Mouse (Mus musculus) adrenal gland, postnatal 36 days (tissue): ENCODE data around the gene Srsf10. TPM values are rescaled to one million over a fixed set of nuclear protein-coding genes. Genes with fewer than 3 reads are reported as not detected.
A peak's percentile ranks its signal among the peaks of the same experiment; 100 is the strongest.

Source experiments
- DNase-seq, 2 experiments: peaks; one replicate each; pipeline ENCODE4 v3.0.0; 2021; ENCODE audit warnings: mixed read lengths in 1 of 2
- total RNA-seq, 2 experiments: library from RNA; stranded (reverse); gene quantifications; 2 replicates each; pipeline ENCODE4 v1.2.3; 2021

Gene Srsf10
- total RNA-seq, 2 experiments from 2014 or later: 82.3 to 120 TPM

DNA sequence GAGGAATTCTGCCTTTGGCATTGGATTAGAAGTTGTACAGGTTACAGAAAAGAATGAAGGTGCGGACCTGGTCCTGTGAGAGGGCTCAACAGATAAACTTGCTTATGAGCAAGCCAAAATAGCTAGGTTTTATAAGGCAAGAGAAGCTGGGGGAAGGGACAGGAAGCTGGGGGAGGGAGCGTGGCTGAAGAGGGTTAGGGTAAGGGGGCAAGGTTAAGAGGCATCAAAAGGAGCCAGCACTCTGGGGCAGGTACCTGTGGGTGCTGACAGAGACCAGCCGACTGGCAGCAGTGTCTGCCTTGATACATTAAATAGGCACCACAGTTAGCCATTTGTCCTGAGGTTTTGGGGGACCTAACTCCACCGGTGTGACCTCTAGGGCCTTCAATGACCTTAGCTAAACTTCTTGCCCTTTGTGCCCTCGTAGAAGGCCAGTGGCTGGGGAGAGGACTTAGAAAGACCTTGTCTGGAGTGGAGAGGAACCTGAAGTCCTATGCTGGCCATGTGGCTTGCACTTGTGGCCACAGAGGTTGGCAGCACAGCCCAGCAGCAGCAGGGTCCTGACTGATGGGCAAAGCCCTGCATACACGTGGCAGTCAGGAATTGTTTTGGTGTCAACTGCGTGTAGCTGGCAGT lies 28.5 kb downstream of the Srsf10 start:
- no peak for DNase-seq

DNA sequence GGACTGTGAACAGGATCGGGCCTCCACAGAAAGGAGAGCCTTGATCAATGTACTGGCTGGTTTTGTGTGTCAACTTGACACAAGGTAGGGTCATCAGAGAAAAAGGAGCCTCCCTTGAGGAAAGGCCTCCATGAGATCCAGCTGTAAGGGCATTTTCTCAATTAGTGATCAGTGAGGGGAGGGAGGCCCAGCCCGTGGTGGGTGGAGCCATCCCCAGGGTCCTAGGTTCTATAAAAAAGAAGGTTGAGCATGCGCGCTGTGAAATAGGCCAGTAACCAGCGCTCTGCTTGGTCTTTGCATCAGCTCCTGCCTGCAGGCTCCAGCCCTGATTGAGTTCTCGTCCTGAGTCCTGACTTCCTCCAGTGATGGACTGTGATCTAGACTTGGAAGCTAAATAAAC lies 29.0 kb downstream of the Srsf10 start:
- no peak for DNase-seq

DNA sequence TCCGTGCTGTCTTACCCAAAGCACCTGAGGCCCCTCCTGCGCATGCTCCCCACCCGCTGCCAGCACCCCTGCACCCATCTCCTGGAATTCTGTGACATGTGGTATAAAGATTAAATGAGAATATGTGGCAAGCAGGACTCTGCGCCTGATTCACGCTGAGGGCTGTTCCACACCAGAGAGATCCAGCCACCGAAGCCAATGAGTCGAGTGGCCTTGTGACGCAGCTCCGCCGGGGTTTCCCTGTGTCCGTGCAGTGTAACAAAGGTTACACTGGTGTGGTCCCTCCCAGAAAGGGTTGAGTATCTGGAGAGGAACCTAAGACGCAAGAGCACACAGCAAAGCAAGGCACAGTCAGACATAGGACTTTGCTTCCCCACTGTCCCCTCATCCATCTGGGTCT lies 30.1 kb downstream of the Srsf10 start:
- DNase-seq: peak; percentile 67 to 68

DNA sequence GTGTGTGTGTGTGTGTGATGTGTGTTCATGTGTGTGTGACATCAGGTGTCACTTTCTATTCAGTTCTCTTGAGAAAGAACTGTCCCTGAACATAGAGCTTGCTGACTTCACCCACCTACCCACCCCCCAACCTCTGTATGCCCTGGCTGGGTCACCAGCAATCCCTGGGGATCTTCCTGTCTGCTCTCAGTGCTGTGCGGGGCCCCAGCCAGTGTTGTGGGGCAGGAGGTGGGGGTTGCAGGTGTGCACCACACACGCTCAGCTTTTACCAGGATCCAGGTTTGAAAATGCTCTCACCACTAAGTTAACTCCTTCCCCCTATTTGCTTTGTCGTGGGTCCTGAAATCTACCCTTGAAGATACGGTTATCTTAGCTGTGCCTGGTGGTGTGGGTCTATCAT lies 30.6 kb downstream of the Srsf10 start:
- DNase-seq: no peak

DNA sequence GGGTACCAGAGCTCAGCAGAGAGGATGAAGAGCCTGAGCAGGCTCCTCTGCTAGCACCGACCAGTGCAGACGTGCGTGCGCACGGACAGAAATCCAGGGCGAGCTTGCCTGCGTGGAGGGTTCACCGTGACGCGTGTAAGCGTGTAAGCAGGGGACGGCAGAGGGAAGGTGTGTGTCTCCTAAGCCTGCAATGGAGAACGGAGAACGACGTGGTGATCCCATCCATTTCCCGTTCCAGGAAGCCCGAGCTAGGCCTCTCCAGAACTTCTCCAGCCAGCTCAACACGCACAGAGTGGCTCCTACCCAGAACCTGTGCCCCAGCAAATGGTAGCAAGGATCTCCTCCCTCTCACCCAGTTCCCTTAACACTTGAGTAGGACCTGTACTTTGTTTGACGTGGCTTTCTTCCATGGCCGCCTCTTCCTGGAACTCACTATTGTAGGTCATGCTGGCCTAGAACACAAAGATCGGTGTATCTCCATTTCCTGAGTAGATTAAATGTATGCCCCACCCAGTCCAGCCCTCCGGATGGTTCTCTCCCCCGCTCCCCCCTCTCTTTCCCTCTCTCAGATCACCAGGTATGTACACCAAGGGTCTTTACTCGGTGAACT lies 33.0 kb downstream of the Srsf10 start:
- no peak for DNase-seq

DNA sequence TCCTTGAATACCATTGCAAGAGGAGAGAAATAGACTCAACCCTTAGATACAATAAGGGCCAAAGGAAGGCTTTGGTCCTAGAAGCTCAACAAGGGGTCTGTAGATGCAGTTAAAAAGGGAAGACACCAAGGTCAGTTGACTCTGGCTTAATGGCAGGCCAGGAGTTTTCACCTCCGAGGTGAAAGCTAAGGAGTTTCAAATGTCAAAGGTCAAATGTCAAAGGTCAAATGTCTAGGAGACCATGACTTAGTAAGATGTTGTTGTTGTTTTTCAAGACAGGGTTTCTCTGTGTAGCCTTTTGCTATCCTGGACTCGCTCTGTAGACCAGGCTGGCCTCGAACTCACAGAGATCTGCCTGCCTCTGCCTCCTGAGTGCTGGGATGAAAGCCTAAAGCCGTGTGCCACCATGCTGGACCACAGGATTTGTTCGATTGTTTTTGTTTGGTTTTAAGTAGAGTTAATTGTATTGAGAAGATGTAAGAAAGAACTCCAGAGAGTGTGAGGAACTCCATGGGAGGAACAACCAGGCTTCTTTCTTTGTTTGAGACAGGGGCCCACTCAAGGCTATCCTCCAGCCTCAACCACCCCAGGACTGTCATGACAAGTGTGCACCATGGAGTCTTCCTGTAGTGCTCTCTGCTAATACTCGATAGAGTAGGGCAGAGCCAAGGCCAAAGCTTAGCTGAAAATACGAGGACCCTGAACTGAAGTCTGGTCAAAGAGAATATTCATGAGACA lies 33.8 kb downstream of the Srsf10 start:
- DNase-seq: no peak

DNA sequence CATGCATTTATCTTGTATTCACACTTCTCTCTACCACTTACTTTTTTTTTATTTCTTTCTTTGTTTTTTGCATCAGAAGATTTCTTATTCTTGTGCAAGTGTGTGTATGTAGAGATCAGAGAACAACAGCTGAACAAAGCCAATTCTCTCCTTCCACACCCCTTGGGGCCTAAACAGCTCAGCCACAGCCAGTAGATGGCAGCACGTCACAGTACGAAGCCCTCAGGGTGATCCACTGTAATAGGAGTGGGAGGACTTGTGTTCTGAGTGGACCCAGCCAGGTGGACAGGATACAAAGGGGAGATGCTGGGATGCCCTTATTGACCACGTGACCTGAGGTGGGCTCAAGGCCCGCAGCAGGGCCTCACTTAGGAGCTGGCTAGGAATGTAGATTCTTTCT lies 34.3 kb downstream of the Srsf10 start:
- peak; percentile 83 to 89 for DNase-seq

DNA sequence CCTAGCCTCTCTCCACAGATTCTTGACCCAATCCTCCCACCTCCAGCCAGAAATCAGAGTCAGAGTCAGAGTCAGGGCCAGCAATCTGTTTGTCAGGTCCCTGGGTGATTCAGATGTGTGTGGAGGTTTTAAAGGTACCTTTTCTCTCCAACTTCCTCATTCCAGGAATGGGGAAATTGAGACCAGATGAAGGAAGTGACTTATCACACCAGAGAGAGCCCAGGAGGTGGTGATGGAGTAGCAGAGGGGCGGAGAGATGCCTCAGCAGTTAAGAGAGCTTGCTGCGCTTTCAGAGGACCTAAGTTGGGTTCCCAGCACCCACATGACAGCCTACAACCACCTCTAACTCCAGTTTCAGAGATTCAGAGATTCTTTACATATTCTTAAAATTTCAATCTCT lies 36.0 kb downstream of the Srsf10 start:
- DNase-seq: no peak

DNA sequence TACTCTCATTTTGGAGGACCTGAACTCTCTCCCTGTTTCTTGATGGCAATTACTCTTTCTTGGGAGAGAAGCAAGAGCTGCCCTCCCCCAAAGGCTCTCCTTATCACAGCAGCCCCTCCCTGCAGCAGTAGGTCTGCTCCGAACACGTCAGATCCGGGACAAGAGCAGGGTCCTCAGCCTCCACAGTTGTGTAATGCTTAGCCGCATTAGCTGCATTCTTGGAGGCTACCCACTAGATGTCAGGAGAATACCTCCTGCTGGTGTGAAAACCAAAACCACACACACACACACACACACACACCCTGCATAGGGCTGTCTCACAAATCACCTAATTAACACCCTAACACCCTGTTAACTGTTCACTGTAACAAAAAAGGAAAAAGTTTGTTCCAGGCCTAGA lies 37.3 kb downstream of the Srsf10 start:
- DNase-seq: no peak

DNA sequence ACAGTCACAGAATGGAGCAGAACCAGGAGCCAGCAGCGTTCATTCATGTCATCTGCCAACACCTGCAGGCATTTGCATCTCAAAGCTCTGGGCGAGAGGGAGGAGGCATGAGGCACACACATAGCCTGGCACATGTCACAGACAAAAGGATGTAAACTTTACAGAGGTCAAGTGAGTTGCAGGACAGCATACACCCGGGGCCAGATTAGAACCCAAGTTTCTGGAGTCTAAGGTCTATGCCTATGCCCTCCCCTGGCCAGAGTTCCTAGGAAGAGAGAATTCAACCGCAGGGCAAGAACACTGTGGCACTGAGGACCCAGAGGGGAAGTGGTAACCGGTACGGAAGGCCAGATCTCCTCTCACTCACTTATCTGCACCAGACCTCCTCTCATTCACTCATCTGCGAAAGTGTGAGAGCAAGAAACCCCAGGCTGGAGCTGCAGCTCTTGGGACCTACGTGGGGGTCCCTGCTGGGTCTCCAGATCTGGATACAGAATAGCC lies 39.6 kb downstream of the Srsf10 start, which contains the start of gene Cnr2:
TSS of gene Cnr2 (plus strand) at position 324 of the 501 bp plus-strand sequence.
- DNase-seq: no peak

DNA sequence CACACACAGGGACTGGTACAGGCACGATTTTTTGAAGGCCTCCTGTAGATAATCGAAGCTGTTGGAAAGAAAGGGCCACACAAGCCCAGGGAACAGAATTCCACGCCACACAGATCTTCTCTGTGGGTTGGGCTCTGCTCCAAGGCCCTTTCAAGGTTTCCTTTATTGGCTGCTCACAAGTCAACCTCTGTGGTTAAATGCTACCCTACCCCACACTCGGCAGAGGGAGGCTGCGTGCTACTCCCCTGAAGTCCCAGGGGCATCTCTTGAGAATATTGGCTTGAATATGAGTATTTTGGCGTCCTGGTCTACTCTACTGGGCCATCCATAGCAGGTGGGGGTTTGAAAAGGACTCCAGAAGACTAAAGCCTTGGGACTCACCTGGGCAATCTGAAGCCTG lies 40.6 kb downstream of the Srsf10 start:
- DNase-seq: no peak

DNA sequence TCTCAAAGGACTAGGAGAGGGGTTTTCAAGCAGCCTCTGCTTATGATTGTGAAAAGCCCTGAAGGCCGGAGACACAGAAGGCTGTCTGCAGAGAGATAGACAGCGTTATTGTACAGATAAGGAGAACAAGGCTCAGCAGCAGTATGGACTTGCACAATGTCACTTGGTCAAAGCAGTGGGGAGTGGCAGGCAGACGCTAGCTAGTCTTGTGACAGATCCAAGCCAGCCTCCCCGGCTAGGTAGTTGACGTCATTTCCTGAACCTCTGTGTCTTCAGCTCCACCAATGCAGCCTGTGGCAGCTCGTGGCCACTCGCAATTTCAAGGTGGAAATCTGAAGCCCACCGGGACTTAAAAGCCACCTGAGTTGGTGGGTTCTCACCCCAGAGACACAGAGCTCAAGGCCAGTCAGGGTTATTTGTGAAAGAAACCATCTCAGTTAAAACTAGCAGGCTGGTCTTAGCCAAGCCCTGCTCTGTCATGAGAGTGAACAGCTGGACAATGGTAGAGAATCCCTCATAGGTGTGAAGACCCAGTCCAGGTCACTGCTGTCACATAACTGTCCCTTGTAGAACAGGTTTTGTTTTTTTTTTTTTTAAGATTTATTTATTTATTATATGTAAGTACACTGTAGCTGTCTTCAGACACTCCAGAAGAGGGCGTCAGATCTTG lies 43.0 kb downstream of the Srsf10 start:
- DNase-seq: peak; percentile 39 to 49

DNA sequence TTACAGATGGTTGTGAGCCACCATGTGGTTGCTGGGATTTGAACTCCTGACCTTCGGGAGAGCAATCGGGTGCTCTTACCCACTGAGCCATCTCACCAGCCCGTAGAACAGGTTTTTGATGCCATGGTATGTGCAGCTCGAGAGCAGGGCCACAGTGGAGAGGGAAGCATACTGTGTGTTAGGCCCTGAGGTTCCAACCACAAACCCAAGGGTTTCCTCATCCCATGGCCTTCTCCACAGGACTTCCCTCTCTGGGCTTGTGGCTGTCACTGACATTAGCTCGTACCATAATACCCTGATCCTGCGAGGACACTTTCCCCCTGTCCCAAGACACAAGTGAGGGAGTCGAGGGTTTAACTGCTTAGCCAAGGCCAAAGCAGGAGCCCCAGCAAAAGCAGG lies 43.5 kb downstream of the Srsf10 start:
- no peak for DNase-seq

DNA sequence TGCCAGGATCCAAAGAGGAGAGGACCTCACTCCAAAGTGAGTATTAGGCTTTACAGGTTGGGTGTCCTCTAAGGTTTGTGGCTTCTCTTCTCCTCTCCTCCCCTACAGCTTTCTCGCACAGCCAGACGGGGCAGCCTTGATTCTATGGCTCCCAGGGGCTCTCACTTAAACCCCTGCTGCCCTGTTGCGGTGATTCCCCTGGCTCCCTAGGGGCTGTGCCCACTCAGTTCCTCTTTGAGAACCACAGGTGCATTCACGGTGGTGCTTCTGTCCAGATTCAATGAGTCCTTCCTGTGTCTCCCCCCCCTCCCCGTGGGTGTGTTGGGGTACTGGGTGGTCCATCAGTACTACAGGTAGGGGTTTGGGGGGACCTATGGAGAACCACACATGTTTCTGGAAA lies 44.5 kb downstream of the Srsf10 start:
- no peak for DNase-seq

DNA sequence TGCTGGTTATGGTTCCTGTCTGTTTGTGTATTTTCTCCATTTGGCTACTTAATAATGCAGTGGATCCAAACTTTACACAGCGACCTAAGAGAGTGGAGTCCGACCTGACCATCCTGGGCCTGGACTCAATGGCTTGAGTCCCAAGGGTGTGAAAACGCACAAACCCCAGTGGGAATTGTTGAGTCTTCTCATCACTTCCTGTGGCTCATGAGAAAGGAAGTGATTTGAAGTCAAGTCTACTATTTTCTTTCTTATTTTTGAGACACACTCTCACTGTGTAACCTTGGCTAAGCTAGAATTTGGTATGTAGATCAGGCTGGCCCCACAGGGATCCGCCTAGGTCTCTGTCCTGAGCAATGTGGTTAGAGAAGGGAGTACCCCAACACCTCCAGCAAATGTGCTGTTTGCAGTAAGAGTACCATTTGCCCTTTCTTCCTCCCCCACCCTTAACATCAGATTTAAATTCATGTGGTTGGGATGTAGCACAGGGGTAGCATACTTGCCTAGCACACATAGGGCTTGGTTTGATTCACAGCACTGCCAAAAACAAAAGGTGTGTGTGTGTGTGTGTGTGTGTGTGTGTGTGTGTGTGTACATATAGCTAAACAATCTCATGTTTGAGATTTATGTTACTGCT lies 47.2 kb downstream of the Srsf10 start:
- DNase-seq: no peak

DNA sequence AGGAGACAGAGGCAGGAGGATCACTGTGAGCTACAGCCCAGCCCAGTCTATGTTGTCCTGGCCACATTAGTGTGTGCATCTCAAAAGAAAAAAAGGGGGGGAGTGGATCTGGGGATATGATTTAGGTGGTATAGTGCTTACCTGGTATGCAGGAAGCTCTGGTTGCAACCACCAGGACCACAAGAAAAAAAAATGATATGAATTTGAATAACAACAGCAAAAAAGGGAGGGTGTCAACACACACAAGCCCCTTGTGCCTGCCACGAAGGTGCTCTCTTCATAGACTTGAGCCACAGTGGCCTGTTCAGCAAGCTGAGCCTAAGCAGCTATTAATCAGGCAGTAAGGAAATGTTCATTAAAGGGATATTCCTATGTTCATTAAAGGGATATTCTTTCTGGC lies 49.3 kb downstream of the Srsf10 start:
- no peak for DNase-seq

DNA sequence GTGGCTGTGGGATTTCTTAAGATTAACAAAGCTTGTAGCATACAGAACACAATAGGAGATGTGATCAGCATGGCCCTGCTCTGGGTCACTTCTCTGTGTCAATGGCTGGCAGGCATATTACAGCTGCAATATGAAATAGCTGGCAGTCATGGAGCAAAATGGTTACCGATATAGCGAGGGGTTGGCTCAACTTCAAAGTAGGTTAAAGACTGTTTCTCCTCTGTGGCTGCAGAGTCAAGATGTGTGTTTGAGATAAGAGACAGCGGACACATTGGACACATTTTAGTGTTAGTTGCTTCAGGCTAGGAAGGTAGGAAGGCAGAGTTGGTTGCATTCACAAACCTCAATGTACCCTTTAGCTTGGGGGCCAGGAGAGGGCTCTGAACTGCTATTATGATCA lies 51.1 kb downstream of the Srsf10 start:
- DNase-seq: no peak

DNA sequence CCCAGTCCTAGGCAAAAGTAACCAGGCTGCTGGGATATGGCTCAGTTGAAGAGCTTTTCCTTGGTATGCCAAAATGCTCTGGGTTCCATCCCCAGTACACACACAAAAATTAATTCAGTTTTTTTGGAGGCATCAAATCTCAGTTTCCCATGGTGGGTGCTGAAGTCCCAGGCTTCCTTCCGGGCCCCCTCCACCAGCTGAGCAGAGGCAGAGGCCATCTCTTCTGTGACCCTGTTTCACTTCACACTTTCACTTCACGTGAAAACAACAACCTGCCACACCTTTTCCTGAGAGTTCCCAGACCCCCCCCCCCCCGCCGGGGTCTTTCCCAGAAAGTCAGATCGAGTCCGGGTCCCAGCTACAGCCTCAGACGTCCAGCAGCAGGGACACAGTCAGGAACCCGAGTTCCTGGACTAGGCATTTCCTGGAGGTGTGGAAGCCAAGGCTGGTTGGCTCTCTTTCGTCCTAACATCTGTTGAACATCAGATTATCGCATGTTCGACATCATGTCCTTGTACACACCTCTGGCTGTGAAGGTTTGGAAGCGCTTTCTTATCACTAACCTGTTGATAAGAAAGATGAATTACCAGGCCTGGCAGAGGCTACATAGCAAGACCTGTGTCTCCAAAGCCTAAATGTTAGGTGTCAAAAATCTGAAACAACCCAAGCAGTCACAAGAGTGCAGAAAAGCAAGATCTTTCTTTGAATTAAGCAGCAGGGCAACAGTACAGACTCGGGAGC lies 53.9 kb downstream of the Srsf10 start:
- no peak for DNase-seq

DNA sequence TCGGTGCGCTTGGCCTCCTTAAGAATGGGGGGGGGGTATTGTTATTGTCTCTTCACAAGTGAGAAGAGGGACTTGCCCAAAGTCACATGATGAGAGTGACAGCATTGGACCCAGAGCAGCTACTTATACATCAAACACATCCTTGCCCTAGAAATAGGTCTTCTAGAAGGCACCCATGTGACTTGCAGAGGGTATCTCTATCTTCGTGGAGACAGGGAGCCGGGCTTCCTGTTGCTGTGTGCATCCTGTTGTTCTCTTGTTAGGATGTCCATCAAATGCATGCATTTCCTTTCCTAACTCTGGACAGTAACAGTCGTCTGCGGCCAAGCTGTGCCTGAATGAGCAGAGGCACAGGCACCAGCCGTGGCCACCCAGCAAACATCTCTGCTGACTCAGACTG lies 56.0 kb downstream of the Srsf10 start:
- peak in 1 of 2 experiments; percentile 38 for DNase-seq

DNA sequence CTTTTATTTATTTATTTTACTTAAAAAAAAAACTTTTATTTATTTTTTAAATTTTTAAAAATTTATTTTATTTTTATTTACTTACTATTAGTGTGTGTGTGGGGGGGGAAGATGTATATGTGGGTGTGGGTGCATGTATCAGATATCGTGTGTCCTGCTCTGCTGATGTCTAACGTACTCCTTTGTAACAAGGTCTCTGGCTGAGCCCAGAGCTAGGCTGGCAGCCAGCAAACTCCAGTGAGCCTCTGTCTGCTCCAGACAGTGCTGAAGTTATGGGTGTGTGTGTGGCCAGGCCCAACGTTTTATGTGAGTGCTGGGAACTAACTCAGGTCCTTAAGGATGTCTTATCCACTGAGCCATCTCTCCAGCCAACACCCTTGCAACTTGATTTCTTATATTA lies 56.6 kb downstream of the Srsf10 start:
- DNase-seq: no peak

DNA sequence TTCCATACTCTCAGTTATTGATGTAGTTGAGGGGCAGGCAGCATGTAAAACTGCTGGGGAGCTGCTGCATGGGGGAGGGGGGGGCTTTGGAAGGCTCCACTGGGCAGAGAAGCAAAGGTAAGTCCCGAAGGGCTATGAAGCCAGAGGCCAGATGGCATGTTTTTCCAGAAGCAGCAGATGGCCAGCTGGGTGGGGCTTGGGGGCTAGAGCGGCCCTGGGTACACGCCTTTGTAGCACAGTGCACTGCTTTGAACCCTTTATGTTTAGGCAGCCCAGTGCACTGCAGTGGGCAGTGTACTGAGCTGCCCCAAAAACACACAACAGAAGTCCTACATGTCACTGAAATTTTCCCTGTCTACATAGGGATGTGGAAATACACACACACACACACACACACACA lies 57.3 kb downstream of the Srsf10 start:
- no peak for DNase-seq

DNA sequence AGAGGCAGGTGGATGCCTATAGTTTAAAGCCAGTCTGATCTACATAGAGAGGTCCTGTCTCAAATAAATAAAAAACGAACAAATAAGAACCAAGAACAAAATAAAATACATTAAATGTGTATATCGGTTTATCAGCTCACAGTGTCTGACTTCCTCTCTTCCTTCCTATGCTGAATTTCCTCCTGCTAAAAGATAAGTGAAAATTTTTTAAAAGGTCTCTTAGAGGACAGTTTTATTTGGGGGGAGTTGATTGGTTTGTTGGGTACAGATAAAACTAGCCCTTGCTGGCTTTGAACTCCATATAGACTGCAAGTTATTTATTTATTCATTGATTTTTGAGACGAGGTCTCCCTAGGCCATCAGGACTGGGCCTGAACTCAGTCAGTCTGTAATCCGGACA lies 57.9 kb downstream of the Srsf10 start:
- no peak for DNase-seq
